Comparison of ENCODE assay signal across 23 mouse cellular contexts in genomic region chr16:37498581-37498980, GRCm38 (mm10). TPM values are rescaled to one million over a fixed set of nuclear protein-coding genes. Genes with fewer than 3 reads are reported as not detected.
A peak's percentile ranks its signal among the peaks of the same experiment; 100 is the strongest.
DNase-seq lines count a peak whose midpoint lies in the region; ATAC-seq lines count a peak whose summit lies in the region.
"Had no signal": no experiment of that assay in that cellular context is flagged by ENCODE, and none has a peak within 500 bp of the region (broad histone marks: within the 10 kb centered on the region; RNA-seq: fewer than 3 reads in every experiment).

No protein-coding gene starts in this region.

- H3K4me1 ChIP-seq in embryonic facial prominence, embryonic 14.5 days (ENCODE audit: control insufficient read depth, insufficient read depth, low read length), result no peaks in the 10 kb centered on the region
- H3K4me1 ChIP-seq in embryonic facial prominence, embryonic 10.5 days, result no peaks in the 10 kb centered on the region
- H3K4me1 ChIP-seq: embryonic facial prominence, embryonic 15.5 days; heart, embryonic 13.5 days; hindbrain, embryonic 15.5 days; intestine, embryonic 15.5 days had no signal

- DNase-seq in adrenal gland, postnatal 10 days, result peak; percentile 12
- DNase-seq in adrenal gland, adult 18-20 months (ENCODE audit: low spot score in 2 of 2), result no peak
- DNase-seq in embryonic facial prominence, embryonic 14.5 days (ENCODE audit: low spot score), result peak; percentile 13
- no peak for DNase-seq in embryonic facial prominence, embryonic 10.5 days (ENCODE audit: low spot score)
- peak; percentile 48 for DNase-seq in left cerebral cortex, postnatal 4 days
- no peak for DNase-seq in left cerebral cortex, postnatal 36 days (ENCODE audit: low spot score in 2 of 2)
- DNase-seq: adrenal gland, postnatal 14 days; cerebellum, adult 11 months; cerebellum, adult 9-10 months; cerebellum, postnatal 36 days; embryo, embryonic 11 days; forebrain, postnatal 0 days; gastrocnemius, adult 2 months; gastrocnemius, postnatal 14 days; heart, adult 18-20 months; heart, postnatal 14 days; heart, postnatal 4 days; kidney, adult 11 months had no signal

- H3K27me3 ChIP-seq in embryonic facial prominence, embryonic 14.5 days (replicated peaks; ENCODE audit: control insufficient read depth, insufficient read depth, low read length), result no peaks in the 10 kb centered on the region
- no peaks in the 10 kb centered on the region for H3K27me3 ChIP-seq in embryonic facial prominence, embryonic 10.5 days (replicated peaks; ENCODE audit: low read depth, poor library complexity, severe bottlenecking)
- H3K27me3 ChIP-seq: embryonic facial prominence, embryonic 15.5 days; heart, embryonic 13.5 days; hindbrain, embryonic 15.5 days; intestine, embryonic 15.5 days had no signal

- no peak for ATAC-seq in embryonic facial prominence, embryonic 14.5 days (ENCODE audit: low read depth)
- ATAC-seq: forebrain, embryonic 14.5 days; forebrain, postnatal 0 days; intestine, embryonic 15.5 days had no signal

- H3K9ac ChIP-seq in embryonic facial prominence, embryonic 14.5 days (ENCODE audit: low read depth, low read length), result no peak overlapping the region
- H3K9ac ChIP-seq: embryonic facial prominence, embryonic 15.5 days; forebrain, postnatal 0 days; heart, embryonic 13.5 days; hindbrain, embryonic 15.5 days; intestine, embryonic 15.5 days had no signal

- no peak overlapping the region for H3K4me2 ChIP-seq in embryonic facial prominence, embryonic 14.5 days (ENCODE audit: low read depth, low read length)
- H3K4me2 ChIP-seq: embryonic facial prominence, embryonic 15.5 days; heart, embryonic 13.5 days; hindbrain, embryonic 15.5 days; intestine, embryonic 15.5 days had no signal

- no peak overlapping the region for H3K27ac ChIP-seq in embryonic facial prominence, embryonic 14.5 days (replicated peaks; ENCODE audit: low read depth, low read length)
- H3K27ac ChIP-seq in embryonic facial prominence, embryonic 10.5 days (replicated peaks), result no peak overlapping the region
- H3K27ac ChIP-seq: embryonic facial prominence, embryonic 15.5 days; gastrocnemius, adult 2 months; heart, embryonic 13.5 days; hindbrain, embryonic 15.5 days; intestine, embryonic 15.5 days had no signal

- intact Hi-C loops in left cerebral cortex, postnatal 4 days (cut with DNase I), result loop anchor here (10.0 kb wide), 1 partner anchor 114 kb away; the partner anchor contains the start of gene Stxbp5l
- intact Hi-C loops in left cerebral cortex, postnatal 36 days (cut with DNase I), result loop anchor here (5.0 kb wide), 1 partner anchor 116 kb away; the partner anchor contains the start of gene Stxbp5l

- no peaks in the 10 kb centered on the region for H3K9me3 ChIP-seq in embryonic facial prominence, embryonic 14.5 days (ENCODE audit: control insufficient read depth, low read length)
- H3K9me3 ChIP-seq in embryonic facial prominence, embryonic 10.5 days, result no peaks in the 10 kb centered on the region
- H3K9me3 ChIP-seq: embryonic facial prominence, embryonic 15.5 days; heart, embryonic 13.5 days; hindbrain, embryonic 15.5 days; intestine, embryonic 15.5 days had no signal

- H3K36me3 ChIP-seq in embryonic facial prominence, embryonic 14.5 days (ENCODE audit: control insufficient read depth, insufficient read depth, low read length), result no peaks in the 10 kb centered on the region
- no peaks in the 10 kb centered on the region for H3K36me3 ChIP-seq in embryonic facial prominence, embryonic 10.5 days (replicated peaks)
- H3K36me3 ChIP-seq: embryonic facial prominence, embryonic 15.5 days; heart, embryonic 13.5 days; hindbrain, embryonic 15.5 days; intestine, embryonic 15.5 days had no signal

- H3K4me3 ChIP-seq in embryonic facial prominence, embryonic 14.5 days (ENCODE audit: low read depth, low read length), result no peak overlapping the region
- no peak overlapping the region for H3K4me3 ChIP-seq in embryonic facial prominence, embryonic 10.5 days
- H3K4me3 ChIP-seq: embryonic facial prominence, embryonic 15.5 days; gastrocnemius, adult 2 months; heart, embryonic 13.5 days; hindbrain, embryonic 15.5 days; intestine, embryonic 15.5 days had no signal

- 63% methylated on average over 9 of the region's 9 CpGs for WGBS in embryonic facial prominence, embryonic 14.5 days
- 85% methylated on average over 9 of the region's 9 CpGs for WGBS in embryonic facial prominence, embryonic 10.5 days

RNA-seq across cellular contexts. Expression of gene Gtf2e1, which starts 41.0 kb away (rescaled TPM):
- 10 to 100 TPM; 13.8 to 14.2 TPM for total RNA-seq in adrenal gland, postnatal 10 days (2021)
- 10 to 100 TPM; 13.2 to 14.8 TPM for total RNA-seq in adrenal gland, adult 18-20 months (2021)
- 29.0 and 32.5 TPM in 2 replicates for polyA plus RNA-seq in embryonic facial prominence, embryonic 14.5 days (2014; fragmentation: Nextera tagmentation; extraction: Ambion mirVana)
- polyA plus RNA-seq in embryonic facial prominence, embryonic 10.5 days (2016; fragmentation: Nextera tagmentation; extraction: Ambion mirVana), result 44.9 and 49.6 TPM in 2 replicates
- 10 to 100 TPM; 24.8 to 26.8 TPM for total RNA-seq in left cerebral cortex, postnatal 4 days (2021)
- total RNA-seq in left cerebral cortex, postnatal 36 days (2021), result 10 to 100 TPM; 14.1 to 16.7 TPM

RNA-seq across cellular contexts. Expression of gene Rabl3, which starts 41.1 kb away (rescaled TPM):
- total RNA-seq in adrenal gland, postnatal 10 days (2021), result 10 to 100 TPM; 11.1 to 13.1 TPM
- 1 to 10 TPM; 6.7 to 8.0 TPM for total RNA-seq in adrenal gland, adult 18-20 months (2021)
- 21.0 and 26.6 TPM in 2 replicates for polyA plus RNA-seq in embryonic facial prominence, embryonic 14.5 days (2014; fragmentation: Nextera tagmentation; extraction: Ambion mirVana)
- polyA plus RNA-seq in embryonic facial prominence, embryonic 10.5 days (2016; fragmentation: Nextera tagmentation; extraction: Ambion mirVana), result 34.5 and 36.2 TPM in 2 replicates
- total RNA-seq in left cerebral cortex, postnatal 4 days (2021), result 1 to 10 TPM; 7.9 to 9.3 TPM
- total RNA-seq in left cerebral cortex, postnatal 36 days (2021), result 10 to 100 TPM in 1 of 2 experiments, 1 to 10 TPM in 1; 9.0 to 10.1 TPM

Comparison
In these comparisons a context has a peak if more than half of its experiments do, and no peak if none do; other contexts are left out.
1. DNase-seq: peak in adrenal gland, postnatal 10 days (single experiment), embryonic facial prominence, embryonic 14.5 days (single experiment) and left cerebral cortex, postnatal 4 days (single experiment); none in adrenal gland, adult 18-20 months (0 of 2), embryonic facial prominence, embryonic 10.5 days (single experiment) and left cerebral cortex, postnatal 36 days (0 of 2).